In the genomic region with DNA sequence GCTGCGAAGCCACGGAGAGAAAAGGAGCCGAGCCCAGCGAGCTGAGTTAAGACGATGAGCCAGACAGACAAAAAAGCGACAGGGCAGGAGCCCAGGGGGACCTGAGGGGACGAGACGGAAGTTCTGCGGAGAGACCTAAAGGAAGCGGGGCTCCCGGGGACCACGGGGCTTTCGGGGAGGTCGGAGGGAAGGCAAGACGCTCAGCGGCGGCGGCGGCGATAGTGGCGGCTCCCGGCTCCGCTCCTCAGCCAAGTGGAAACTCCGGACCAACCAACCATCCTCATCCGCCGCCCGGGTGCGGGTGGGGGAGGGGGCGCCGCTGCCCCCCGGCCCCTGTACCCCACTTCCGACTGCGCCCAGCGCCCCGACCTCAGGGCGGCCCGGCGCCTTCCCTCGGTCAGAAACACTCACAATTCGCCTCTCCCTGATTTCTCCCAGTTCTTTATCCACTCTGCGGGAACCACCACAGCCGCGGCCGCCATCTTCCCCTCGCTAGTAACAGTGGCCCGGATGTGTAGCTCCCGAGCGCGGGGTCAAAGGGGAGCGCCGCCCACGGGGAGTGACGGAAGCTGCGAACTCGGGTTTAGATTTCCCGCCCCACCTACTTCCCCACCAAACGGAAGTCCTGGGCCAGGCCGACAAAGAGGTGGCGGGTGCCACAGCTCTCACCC, we compare ENCODE assay signal across 8 mouse cellular contexts. TPM values are rescaled to one million over a fixed set of nuclear protein-coding genes. Genes with fewer than 3 reads are reported as not detected.
DNase-seq lines count a peak whose midpoint lies in the region; ATAC-seq and TF ChIP-seq lines count a peak whose summit lies in the region.

No protein-coding gene starts in this region.

- H3ac ChIP-seq in myocyte (ENCODE audit: control insufficient read depth, insufficient read length), result peak overlapping the region; percentile 69

- no peaks in the 10 kb centered on the region for H3K27me3 ChIP-seq in heart, embryonic 11.5 days (ENCODE audit: control insufficient read depth, insufficient read depth, low read length)
- no peaks in the 10 kb centered on the region for H3K27me3 ChIP-seq in kidney, embryonic 16.5 days (ENCODE audit: insufficient read depth, low read length)
- H3K27me3 ChIP-seq in liver, adult 2 months (ENCODE audit: control insufficient read depth, insufficient read depth, low read length), result no peaks in the 10 kb centered on the region
- H3K27me3 ChIP-seq in myocyte (ENCODE audit: control insufficient read depth, insufficient read depth, insufficient read length), result no peaks in the 10 kb centered on the region
- no peaks in the 10 kb centered on the region for H3K27me3 ChIP-seq in splenic B cell, adult 2 months (ENCODE audit: control insufficient read depth, insufficient read depth, low read length, poor library complexity, severe bottlenecking)

- WGBS in heart, embryonic 11.5 days (ENCODE audit: insufficient replicate concordance), result 9% methylated on average over 57 of the region's 59 CpGs
- 10% methylated on average over 39 of the region's 59 CpGs for WGBS in kidney, embryonic 16.5 days
- WGBS in liver, adult 2 months, result under 1% methylated on average over 47 of the region's 59 CpGs

- peak; percentile 89 for DNase-seq in A20 (ENCODE audit: low read depth, low spot score)
- peak; percentile 68 for DNase-seq in liver, adult 2 months (ENCODE audit: extremely low read depth, low read depth, low spot score)
- peak; percentile 92 for DNase-seq in splenic B cell, adult 2 months (ENCODE audit: low read depth, low spot score)

- H3K9me3 ChIP-seq in heart, embryonic 11.5 days (replicated peaks; ENCODE audit: control insufficient read depth, low read length), result no peaks in the 10 kb centered on the region; the same call in 1 of the 2 replicates
- H3K9me3 ChIP-seq in kidney, embryonic 16.5 days (ENCODE audit: low read length), result no peaks in the 10 kb centered on the region

- ATAC-seq in heart, embryonic 11.5 days (replicated peaks; ENCODE audit: insufficient number of reproducible peaks, low FRiP score, low TSS enrichment), result peak; percentile 95
- peak; percentile 95 for ATAC-seq in kidney, embryonic 16.5 days (ENCODE audit: low FRiP score, low TSS enrichment)

- H3K4me2 ChIP-seq in heart, embryonic 11.5 days, result peak overlapping the region; percentile 58
- H3K4me2 ChIP-seq in kidney, embryonic 16.5 days (replicated peaks; ENCODE audit: low read depth, low read length), result peak overlapping the region; percentile 59
- peak overlapping the region; percentile 69 for H3K4me2 ChIP-seq in myocyte (ENCODE audit: low read depth)

- no peaks in the 10 kb centered on the region for H3K36me3 ChIP-seq in heart, embryonic 11.5 days (ENCODE audit: control insufficient read depth, insufficient read depth, low read length)
- no peaks in the 10 kb centered on the region for H3K36me3 ChIP-seq in kidney, embryonic 16.5 days (ENCODE audit: insufficient read depth, low read length)
- no peaks in the 10 kb centered on the region for H3K36me3 ChIP-seq in liver, adult 2 months (ENCODE audit: control insufficient read depth, insufficient read depth, low read length)
- H3K36me3 ChIP-seq in myocyte (ENCODE audit: control insufficient read depth, insufficient read depth), result no peaks in the 10 kb centered on the region
- no peaks in the 10 kb centered on the region for H3K36me3 ChIP-seq in splenic B cell, adult 2 months (ENCODE audit: control insufficient read depth, insufficient read depth, low read length, poor library complexity, severe bottlenecking)

- TF ChIP-seq POLR2A in bone marrow macrophage, adult 2 months (IDR thresholded peaks at IDR 0.05; ENCODE audit: borderline replicate concordance, low read depth, low read length), result no peak
- peak; percentile 61; the same call in 1 of the 2 replicates for TF ChIP-seq POLR2A in embryonic fibroblast, embryonic 13.5 days (IDR thresholded peaks at IDR 0.05; ENCODE audit: low read depth, low read length)
- TF ChIP-seq POLR2A in liver, adult 2 months (IDR thresholded peaks at IDR 0.05; ENCODE audit: extremely low read depth, insufficient read depth, low read length), result no peak; the same call in 1 of the 2 replicates
- peak; percentile 59 for TF ChIP-seq POLR2A in myocyte (IDR thresholded peaks at IDR 0.05; ENCODE audit: insufficient read length, low read depth)

- peak overlapping the region; percentile 73 for H3K4me3 ChIP-seq in bone marrow macrophage, adult 2 months (ENCODE audit: insufficient read depth, low read length)
- H3K4me3 ChIP-seq in embryonic fibroblast, embryonic 13.5 days (ENCODE audit: insufficient read depth, low read length), result peak overlapping the region; percentile 73
- peak overlapping the region; percentile 70 for H3K4me3 ChIP-seq in heart, embryonic 11.5 days (ENCODE audit: low read depth, low read length)
- H3K4me3 ChIP-seq in kidney, embryonic 16.5 days (ENCODE audit: low read length), result peak overlapping the region; percentile 71
- H3K4me3 ChIP-seq in liver, adult 2 months (ENCODE audit: insufficient read depth, low read depth, low read length), result peak overlapping the region; percentile 81
- H3K4me3 ChIP-seq in myocyte, result peak overlapping the region; percentile 67

- H3K79me2 ChIP-seq in liver, adult 2 months (ENCODE audit: control insufficient read depth, insufficient read depth, low read length), result peaks cover 11% of the 10 kb centered on the region; the same call in 1 of the 2 replicates
- peaks cover 51% of the 10 kb centered on the region for H3K79me2 ChIP-seq in myocyte (ENCODE audit: control insufficient read depth, insufficient read depth)

- no peaks in the 10 kb centered on the region for H3K4me1 ChIP-seq in bone marrow macrophage, adult 2 months (ENCODE audit: control insufficient read depth, insufficient read depth, low read length)
- H3K4me1 ChIP-seq in embryonic fibroblast, embryonic 13.5 days (ENCODE audit: control insufficient read depth, insufficient read depth, low read length), result no peaks in the 10 kb centered on the region
- no peaks in the 10 kb centered on the region; the same call in 1 of the 2 replicates for H3K4me1 ChIP-seq in heart, embryonic 11.5 days (ENCODE audit: control insufficient read depth, insufficient read depth, low read length)
- H3K4me1 ChIP-seq in kidney, embryonic 16.5 days (ENCODE audit: insufficient read depth, low read length), result 0 out of 2 replicates have a peak, but pooled peaks cover 4% of the 10 kb centered on the region
- H3K4me1 ChIP-seq in liver, adult 2 months (ENCODE audit: control insufficient read depth, insufficient read depth, low read length), result peaks cover 4% of the 10 kb centered on the region; the same call in 1 of the 2 replicates

- peak overlapping the region; percentile 83 for H3K27ac ChIP-seq in bone marrow macrophage, adult 2 months (ENCODE audit: insufficient read depth, low read depth, low read length)
- H3K27ac ChIP-seq in embryonic fibroblast, embryonic 13.5 days (ENCODE audit: insufficient read depth, low read length), result peak overlapping the region; percentile 54; the same call in 1 of the 2 replicates
- peak overlapping the region; percentile 85 for H3K27ac ChIP-seq in heart, embryonic 11.5 days (ENCODE audit: low read depth, low read length)
- H3K27ac ChIP-seq in kidney, embryonic 16.5 days (ENCODE audit: low read length), result peak overlapping the region; percentile 92
- H3K27ac ChIP-seq in liver, adult 2 months (replicated peaks; ENCODE audit: insufficient read depth, low read depth, low read length), result peak overlapping the region; percentile 67

- TF ChIP-seq CTCF in bone marrow macrophage, adult 2 months (IDR thresholded peaks at IDR 0.05; ENCODE audit: low read depth, low read length), result no peak
- TF ChIP-seq CTCF in embryonic fibroblast, embryonic 13.5 days (IDR thresholded peaks at IDR 0.05; ENCODE audit: borderline replicate concordance, insufficient read depth, low read length), result no peak
- TF ChIP-seq CTCF in liver, adult 2 months (IDR thresholded peaks at IDR 0.05; ENCODE audit: low read depth, low read length), result no peak

- H3K9ac ChIP-seq in heart, embryonic 11.5 days (ENCODE audit: low read depth, low read length), result peak overlapping the region; percentile 75
- H3K9ac ChIP-seq in kidney, embryonic 16.5 days (replicated peaks; ENCODE audit: low read length), result peak overlapping the region; percentile 76
- peak overlapping the region; percentile 82 for H3K9ac ChIP-seq in liver, adult 2 months (ENCODE audit: low read depth, low read length)

TF ChIP-seq in myocyte, 11 proteins besides CTCF, POLR2A, EP300 and RAD21:
- TF ChIP-seq TCF12 (IDR thresholded peaks at IDR 0.05; ENCODE audit: insufficient read depth, poor library complexity, severe bottlenecking), result no peak
- no peak for TF ChIP-seq MYOG (IDR thresholded peaks at IDR 0.05; ENCODE audit: control insufficient read depth in 1 of 3, insufficient read depth in 1 of 3, insufficient read length in 2 of 3, low read depth in 2 of 3)
- TF ChIP-seq CEBPB (IDR thresholded peaks at IDR 0.05; ENCODE audit: insufficient read depth, poor library complexity, severe bottlenecking), result no peak
- TF ChIP-seq POLR2AphosphoS2 (IDR thresholded peaks at IDR 0.05; ENCODE audit: insufficient read length, low read depth), result peak; percentile 48
- no peak for TF ChIP-seq USF1 (IDR thresholded peaks at IDR 0.05; ENCODE audit: low read depth)
- TF ChIP-seq REST (IDR thresholded peaks at IDR 0.05; ENCODE audit: insufficient read depth, insufficient read length), result no peak
- peak; percentile 54 for TF ChIP-seq E2F4 (IDR thresholded peaks at IDR 0.05; ENCODE audit: insufficient read depth)

RNA-seq across cellular contexts. Expression of a gene that starts 8.9 kb away (rescaled TPM):
- 74.5 and 78.4 TPM in 2 replicates for polyA plus RNA-seq in bone marrow macrophage, adult 2 months (2012; ENCODE audit: insufficient read depth, insufficient read length, missing spikeins)
- 91.7 and 102 TPM in 2 replicates for polyA plus RNA-seq in embryonic fibroblast, embryonic 13.5 days (2011; ENCODE audit: insufficient read length, low read depth, missing spikeins)
- 64.4 and 72.5 TPM in 2 replicates for polyA plus RNA-seq in heart, embryonic 11.5 days (2014; fragmentation: Nextera tagmentation; extraction: Ambion mirVana)
- 73.2 and 82.9 TPM in 2 replicates for polyA plus RNA-seq in kidney, embryonic 16.5 days (2015; fragmentation: Nextera tagmentation; extraction: Ambion mirVana)
- total RNA-seq in liver, adult 2 months (2014; rRNA removed), result 26.4 and 32.4 TPM in 2 replicates
- polyA plus RNA-seq in liver, adult 2 months (2012; rRNA removed), result 2.6 and 3.4 TPM in 2 replicates
- polyA plus RNA-seq in myocyte (2012; fragmentation: generic; extraction: Trizol), result 4.0 TPM

Comparison
In these comparisons a context has a peak if more than half of its experiments do, and no peak if none do; other contexts are left out.
1. Peak in every context shown above with its lines: DNase-seq, ATAC-seq, H3K4me3 ChIP-seq and H3K27ac ChIP-seq.
2. POLR2A ChIP-seq: peak in embryonic fibroblast, embryonic 13.5 days (single experiment) and myocyte (single experiment); none in bone marrow macrophage, adult 2 months (single experiment) and liver, adult 2 months (single experiment).
3. RNA of a gene that starts 8.9 kb away (polyA plus RNA-seq): 91.7 to 102 TPM in embryonic fibroblast, embryonic 13.5 days, 74.5 to 78.4 TPM in bone marrow macrophage, adult 2 months, 73.2 to 82.9 TPM in kidney, embryonic 16.5 days and 64.4 to 72.5 TPM in heart, embryonic 11.5 days; 4.0 TPM in myocyte (single experiment) and 2.6 to 3.4 TPM in liver, adult 2 months; every median in the first group is over 10 times any median in the second.